Mouse (Mus musculus): ENCODE results near the gene Popdc2. TPM values are rescaled to one million over a fixed set of nuclear protein-coding genes. Genes with fewer than 3 reads are reported as not detected.

The Popdc2 gene
- total RNA-seq, 2 experiments from 2014 or later: 0.64 to 0.89 TPM

Other genes starting within 250 kb of the Popdc2 start
- not detected for gene Nr1i2, start 67.4 kb upstream of the Popdc2 start, total RNA-seq (2021)
- gene Maats1, start 20.1 kb upstream of the Popdc2 start, total RNA-seq (2021): 1 to 10 TPM; 1.1 to 1.2 TPM
- 10 to 100 TPM; 88.0 to 89.4 TPM for gene Cox17, start 15.2 kb upstream of the Popdc2 start, total RNA-seq (2021)
- gene Gm21987, start 15.2 kb upstream of the Popdc2 start, total RNA-seq (2021): not detected
- 1 to 10 TPM in 1 of 2 experiments, under 1 TPM in 1; 0.57 to 1.3 TPM for gene Pla1a, start 70.9 kb downstream of the Popdc2 start, total RNA-seq (2021)
- 10 to 100 TPM; 61.4 to 63.4 TPM for gene Adprh, start 90.5 kb downstream of the Popdc2 start, total RNA-seq (2021)
- under 1 TPM; 0.30 to 0.46 TPM for gene Cd80, start 93.4 kb downstream of the Popdc2 start, total RNA-seq (2021)
- 10 to 100 TPM; 30.2 to 31.5 TPM for gene Timmdc1, start 160.5 kb downstream of the Popdc2 start, total RNA-seq (2021)
- gene Poglut1, start 188.0 kb downstream of the Popdc2 start, total RNA-seq (2021): 10 to 100 TPM; 37.1 to 43.1 TPM
- 10 to 100 TPM; 21.7 to 24.5 TPM for gene Tmem39a, start 196.5 kb downstream of the Popdc2 start, total RNA-seq (2021)